Mouse (Mus musculus): ENCODE data around the gene Ccdc175.

- TF ChIP-seq POLR2A (IDR thresholded peaks at IDR 0.05; ENCODE audit: low read depth, low read length) (no peak), CTCF (IDR thresholded peaks at IDR 0.05; ENCODE audit: borderline replicate concordance, insufficient read depth, low read length) (no peak)
Measured at GRCm38 (mm10) chr12:72104027-72104426, 80.8 kb downstream of the Ccdc175 start.

Data from embryonic fibroblast, embryonic 13.5 days (primary cell).